Mouse (Mus musculus) cerebellum, adult 18-20 months (tissue): Measurements from ENCODE around the gene Ankrd31.
"Not testable (repeated sequence)": the region's sequence is repeated elsewhere in the genome, so short reads cannot be mapped to it uniquely, and the experiment has no call there.

Experiments used
- DNase-seq, 2 experiments: peaks; one replicate each; pipeline ENCODE4 v3.0.0; 2021

Ankrd31 gene

DNA sequence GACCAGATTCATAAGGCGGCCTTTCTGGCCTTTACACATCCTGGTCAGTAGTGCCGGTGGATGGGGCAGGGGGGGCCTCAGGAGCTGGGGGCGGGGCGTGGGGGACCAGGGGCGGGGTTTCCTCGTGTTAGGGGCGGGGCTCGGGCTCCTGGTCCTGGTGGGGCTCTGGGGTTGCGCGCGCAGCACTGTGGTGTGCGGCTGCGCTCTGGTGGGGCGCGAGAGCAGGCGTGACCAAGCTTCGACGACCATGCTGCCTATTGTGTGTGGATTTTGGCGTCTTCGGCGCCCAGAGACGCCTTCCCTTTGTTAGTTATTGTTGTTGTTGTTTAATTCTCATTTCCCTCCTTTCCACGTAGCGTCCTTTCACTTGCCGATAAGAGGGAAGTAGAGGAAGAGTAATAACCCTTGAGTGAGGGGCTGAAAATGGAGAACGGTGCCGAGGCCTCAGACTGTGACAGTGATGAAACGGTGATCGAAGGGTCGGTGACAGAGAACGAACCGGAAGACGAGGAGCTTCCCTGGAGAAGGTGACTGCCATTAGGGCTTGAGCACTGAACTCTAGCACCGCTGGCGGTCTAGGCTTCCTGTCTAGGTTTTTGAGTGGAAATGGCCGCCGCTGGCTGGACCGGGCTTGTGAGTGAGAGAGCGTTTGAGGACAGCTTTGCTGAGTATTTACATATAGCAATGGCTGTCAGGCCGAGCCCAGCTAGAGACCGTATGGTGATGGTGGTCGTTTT, at the start of gene Ankrd31:
TSS of gene Ankrd31 (plus strand) at position 164 of the 737 bp plus-strand sequence.
- DNase-seq = no peak

DNA sequence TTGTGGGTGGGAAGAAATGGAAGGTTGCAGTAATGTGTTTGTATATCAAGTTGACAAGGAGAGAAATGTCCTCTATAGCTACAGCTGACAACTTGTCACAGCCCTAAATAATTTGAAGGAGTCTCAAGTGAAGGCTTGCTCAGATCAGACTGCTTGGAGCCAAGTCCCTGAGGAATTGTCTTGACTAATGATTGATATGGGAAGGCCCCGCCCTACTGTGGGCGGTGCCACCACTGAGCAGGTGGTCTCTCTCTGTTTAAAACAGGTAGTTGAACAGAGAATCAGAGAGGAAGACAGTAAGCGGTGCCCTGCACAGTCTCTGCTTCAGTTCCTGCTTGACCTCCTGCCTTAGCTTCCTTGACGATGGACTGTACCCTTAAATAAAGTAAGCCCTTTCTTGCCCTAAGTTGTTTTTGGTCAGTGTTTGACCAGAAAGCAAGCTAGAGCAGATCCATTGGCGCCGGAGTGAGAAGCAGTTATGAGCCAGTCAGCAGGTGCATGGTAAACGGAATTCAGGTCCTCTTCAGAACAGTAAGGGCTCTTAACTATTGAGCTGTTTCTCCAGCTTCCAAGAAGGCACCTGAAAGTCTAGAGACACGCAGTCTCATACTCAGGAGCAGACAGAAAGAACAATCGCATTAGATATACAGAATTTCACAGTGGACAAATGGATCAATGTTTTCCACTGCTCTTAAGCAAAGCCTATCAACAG, 45.3 kb upstream of the Ankrd31 start:
- DNase-seq = no peak

DNA sequence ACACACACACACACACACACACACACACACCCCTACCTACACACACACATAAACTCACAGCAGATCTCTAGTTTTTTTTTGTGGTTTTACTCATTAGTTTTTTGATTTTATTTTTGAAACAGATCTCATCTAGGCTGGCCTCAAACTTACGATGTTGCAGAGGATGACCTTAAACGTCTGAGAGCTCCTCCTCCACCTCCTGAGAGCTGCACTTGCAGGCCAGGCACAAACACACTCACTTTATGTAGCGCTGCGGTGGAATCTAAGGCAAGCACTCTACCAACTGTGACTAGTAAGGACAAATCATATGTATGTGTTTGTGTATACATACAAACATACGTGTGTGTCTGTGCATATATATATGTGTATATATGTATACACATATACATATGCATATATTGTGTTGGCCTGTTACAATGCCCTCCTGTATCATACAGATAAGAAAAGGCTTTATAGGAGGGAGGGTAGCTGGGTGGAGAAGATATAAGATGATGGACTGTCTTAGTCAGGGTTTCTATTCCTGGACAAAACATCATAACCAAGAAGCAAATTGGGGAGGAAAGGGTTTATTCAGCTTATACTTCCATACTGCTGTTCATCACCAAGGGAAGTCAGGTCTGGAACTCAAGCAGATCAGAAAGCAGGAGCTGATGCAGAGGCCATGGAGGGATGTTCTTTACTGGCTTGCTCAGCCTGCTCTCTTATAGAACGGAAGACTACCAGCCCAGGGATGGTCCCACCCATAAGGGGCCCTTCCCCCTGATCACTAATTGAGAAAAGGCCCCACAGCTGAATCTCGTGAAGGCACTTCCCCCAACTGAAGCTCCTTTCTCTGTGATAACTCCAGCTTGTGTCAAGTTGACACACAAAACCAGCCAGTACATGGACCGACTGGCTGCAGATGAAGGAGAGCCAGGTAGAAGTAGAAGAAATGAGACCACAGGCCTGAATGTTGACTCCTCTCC, 38.5 kb upstream of the Ankrd31 start:
- no peak for DNase-seq

DNA sequence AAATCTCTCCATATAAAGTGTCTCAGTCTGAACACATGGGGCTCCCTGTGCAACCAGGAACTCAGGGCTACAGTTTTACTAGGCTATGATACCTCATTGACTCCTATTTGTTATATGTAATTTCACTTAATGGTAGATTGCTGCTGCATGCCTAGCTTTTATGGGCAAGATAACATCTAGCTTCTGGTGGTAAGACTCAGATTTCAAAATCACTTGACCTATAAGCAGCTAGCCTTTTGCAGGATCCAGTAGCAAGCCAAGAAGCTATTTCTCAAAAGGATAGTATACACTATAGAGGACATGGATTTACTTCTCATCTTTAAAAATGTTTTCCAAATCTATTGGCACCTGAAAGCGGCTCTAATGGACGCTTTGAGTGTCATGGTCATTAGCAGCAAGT, 31.8 kb upstream of the Ankrd31 start:
- DNase-seq = no peak

DNA sequence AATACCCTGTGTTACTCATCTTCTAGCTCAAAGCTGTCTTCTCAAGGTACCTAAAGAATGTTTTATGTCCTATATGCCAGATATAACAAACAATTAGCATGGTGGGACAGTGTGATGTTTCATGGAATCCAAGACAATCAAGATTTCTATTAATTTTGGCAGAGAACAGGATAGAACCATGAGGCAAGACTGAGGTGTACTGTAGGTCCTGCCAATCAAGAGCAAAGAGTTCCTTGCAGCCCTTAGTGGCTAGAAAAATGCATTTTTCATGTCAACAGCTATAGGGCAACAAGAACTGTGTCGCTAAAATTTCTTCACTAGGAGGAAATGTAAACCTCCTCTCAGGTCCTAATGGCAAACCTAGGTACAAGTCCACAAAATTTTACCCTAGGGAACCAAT, 30.3 kb upstream of the Ankrd31 start:
- no peak for DNase-seq

DNA sequence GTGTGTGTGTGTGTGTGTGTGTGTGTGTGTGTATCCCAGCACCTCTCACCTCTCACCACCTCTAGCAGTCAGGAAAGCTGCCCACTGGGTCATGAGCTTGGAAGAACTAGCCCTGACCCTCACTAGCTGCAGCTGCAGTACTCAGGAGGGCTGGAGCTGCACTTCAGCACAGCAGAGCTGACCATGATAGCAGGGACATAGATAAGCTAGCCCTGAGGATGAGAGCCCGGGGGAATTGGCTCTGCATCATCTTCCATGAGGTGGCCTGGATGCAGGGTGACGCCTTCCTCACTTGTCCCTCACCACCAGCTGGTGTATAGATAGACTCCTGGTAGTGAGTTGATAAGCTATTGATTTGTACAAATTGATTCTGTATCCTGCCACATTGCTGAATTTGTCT, 28.1 kb upstream of the Ankrd31 start:
- DNase-seq = no peak

DNA sequence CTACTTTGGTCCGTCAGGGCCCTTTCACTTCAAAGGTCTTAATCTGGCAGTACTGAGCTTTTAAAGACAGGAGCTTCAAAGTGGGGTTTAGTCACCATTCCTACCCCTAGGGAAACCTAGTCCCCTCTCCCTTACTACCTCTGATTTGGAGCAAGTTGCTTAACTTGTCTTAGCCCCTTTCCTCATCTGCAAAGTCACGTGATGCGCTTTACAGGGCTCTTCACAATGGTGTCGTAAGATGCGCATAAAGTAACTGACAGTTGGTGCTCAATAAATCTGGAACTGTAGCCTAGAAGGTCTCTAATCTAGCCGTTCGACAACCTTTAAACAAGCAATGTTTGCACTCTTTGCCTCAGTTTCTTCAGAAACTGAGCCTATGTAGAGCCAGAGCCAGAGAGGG, 19.8 kb upstream of the Ankrd31 start:
- DNase-seq = no peak

DNA sequence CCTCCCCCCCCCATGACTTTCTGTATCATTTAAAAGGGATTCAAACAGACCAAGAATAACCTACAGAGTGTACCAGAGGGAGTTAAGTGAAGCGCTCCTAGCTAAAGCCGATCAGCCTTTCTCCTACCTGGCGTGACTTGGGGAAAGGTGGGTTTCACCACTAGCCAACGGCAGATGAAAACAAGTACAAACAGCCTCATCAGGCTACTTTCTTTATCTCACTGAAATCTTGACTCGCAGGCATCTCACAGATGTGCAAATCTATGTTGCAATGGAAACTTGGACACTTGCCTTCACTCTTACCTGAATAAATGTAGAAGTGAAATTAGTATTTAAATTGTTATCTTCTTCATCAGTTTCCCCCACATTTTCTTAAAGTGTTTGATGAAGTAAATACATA, 18.9 kb upstream of the Ankrd31 start:
- DNase-seq = no peak

DNA sequence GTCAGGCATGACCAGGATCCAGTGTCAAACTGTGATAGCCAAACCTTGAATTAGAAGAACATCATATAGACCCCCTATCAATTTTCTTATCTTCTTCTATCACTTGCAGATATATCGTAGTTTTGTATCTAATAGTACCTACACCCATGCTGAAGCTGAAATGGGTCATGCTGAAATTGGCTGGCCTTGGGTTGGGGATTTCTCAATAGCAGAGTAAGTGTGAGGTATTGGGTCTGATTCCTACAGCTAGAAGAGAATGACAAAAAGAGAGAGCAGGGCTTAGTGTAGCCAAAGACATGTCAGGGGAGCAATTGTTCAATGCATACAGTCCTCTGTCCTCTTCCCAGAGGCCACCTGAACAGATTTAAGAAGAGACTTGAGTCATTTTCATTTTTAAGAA, 18.0 kb upstream of the Ankrd31 start:
- DNase-seq = no peak

DNA sequence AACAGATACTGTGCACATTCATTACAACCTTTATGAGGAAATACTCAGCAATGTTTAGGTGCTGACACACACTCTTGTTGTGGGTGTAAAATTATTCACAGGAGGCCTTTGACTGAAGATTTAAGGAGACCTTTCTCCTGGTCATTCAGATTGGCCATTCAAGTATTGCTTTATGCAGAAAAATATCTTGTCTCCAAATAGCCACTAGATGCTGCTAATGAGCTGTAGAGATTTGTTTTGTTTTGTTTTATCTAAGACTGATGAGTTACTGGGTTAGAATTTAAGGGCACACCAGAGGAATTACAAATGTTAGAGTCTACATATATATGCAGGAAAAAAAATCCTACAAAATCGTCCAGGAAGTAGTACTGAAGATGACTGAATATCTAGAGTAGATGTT, 12.9 kb upstream of the Ankrd31 start:
- DNase-seq = no peak

DNA sequence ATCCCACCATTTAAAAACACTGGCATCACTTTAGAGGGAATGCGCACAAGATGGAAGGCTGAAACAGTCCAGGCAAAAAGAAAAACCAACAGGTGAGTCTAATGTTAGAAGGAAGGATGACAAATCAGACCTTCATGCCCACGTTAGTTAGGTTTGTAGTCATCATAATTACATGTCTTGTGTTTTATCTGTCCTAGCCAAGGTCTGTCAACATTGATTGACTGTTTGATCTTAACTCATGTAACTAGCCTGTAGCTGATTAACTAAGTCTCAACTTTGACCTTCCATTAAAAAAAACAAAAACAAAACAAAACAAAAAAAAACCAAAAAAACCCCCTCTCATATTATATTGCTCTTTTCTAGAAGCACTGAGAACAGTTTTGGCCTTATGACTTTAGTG, 7.9 kb upstream of the Ankrd31 start:
- no peak for DNase-seq

DNA sequence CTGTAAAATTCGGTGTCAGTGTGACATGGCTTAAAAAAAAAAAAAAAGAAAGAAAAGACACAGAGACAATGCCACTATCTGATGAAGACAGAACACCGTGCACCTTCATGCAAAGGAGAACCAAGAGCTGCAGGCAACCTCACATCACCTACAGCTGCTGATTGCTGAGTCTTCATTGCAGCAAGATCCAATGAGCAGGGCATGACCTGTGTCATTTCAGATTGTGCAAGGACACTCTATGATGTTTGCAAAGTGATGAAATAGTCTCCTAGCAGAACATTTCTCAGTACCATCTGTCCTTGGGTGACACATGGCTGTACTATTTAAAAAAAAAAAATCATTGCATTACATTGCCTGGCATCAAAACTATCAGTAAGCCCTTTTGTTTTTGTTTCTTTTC, 5.2 kb upstream of the Ankrd31 start:
- no peak for DNase-seq

DNA sequence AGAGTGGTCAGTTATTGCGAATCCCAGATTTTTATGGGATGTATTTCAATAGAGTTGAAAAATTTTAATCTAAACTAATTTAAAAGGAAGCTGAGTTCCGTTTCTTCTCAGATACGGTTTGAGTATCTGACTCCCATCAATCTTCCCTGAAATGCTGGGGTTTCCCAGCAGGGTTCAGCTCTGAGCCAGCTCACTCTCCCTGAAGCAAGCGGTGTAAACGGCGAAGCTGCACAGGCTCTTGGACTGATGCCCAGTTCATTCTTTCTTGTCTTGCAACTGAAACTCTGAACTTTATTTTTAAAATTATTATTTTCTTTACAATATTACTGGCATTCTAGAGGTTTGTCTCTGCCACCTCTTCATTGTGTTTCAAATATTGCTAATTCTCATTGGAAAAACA, 2.0 kb upstream of the Ankrd31 start:
- no peak for DNase-seq

DNA sequence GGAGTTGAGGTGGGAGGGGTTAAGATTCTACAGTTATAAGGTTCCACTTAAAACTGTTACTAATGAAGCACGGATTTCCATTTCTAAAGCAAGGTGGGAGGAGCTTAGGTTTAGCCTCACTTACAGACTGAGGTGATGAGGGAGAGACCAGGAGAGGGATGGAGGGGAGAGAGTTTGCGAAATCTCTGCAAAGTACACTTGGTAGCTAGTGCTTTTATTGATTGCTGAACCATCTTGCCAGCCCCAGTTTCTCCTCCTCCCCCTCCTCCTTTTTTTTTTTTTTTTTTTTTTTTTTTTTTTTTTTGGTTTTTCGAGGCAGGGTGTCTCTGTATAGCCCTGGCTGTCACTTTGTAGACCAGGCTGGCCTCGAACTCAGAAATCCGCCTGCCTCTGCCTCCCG, 1.8 kb downstream of the Ankrd31 start:
- no peak for DNase-seq

DNA sequence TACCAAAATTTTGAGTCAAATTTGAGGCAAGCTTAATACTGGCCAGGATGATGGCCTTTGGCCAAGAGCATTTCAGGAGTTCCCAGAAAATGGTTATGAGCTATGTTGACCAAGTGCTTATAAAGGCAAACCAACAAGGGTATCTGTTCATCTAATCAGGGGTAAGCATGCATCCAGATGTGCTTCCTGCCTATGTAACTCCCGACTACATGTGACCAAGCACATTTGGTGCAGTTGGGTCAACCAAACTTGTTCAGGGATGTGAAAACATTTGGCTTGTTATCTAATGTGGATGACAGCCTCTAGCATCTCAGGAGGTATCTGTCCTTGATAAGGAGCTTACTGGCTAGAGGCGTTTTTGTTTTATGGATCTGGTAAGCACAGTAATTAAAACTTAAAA, 12.8 kb downstream of the Ankrd31 start:
- DNase-seq = no peak

DNA sequence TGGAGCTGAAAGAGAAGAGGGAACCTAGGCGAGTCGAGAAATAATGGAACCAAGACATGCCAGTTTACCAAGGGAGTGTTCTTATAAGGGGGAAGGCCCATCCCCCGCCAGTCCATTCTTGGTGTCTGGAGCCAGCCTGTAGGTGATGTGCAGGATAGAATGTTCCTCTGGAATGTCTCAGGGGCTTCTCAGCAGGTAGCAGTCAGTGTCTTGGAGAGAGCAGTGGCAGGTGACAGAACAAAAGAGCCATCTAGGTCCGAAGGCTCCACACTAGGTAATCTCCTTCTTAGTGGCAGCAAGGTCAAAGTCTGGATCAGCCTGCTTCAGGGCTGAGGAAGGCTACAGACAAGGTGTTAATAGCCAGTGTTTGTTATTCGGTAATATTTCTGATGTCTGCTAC, 38.0 kb downstream of the Ankrd31 start:
- DNase-seq = not testable (repeated sequence)

DNA sequence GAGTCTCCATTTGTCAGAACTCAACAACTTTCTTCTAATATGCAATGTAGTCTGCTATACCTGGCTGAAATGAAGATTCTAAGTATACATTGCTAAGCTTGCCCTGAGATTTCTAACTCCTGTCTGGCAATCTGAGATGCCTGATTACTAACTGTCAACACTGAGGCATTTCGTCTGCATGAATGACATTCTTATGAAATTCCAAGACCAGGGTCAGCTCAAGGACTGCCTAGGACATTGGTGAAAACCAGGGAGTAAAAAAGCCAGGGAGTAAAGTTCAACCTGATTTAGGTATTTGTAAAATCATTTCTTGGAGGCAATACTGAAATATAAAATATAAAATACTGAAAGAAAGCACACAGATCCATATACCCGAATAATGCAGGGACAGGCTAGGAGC, 45.4 kb downstream of the Ankrd31 start:
- no peak for DNase-seq

DNA sequence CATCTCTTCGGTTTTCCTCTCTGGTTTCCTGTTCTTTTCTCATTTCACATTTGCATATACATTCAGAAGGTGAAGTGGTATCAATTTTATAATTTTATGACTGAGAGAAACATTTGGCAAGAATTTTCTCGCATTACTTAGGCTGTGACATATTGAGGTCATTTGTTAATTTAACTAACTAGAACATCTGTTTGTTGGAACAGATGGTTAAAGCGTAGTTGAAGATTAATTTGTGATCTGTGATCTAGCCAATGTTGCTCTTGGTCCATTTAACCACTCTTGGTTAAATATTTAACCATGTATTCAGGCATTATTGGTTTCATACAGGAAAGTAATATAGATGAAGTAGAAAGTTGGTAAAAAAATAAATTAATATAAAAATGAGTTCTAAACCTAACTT, 47.2 kb downstream of the Ankrd31 start:
- DNase-seq = no peak

DNA sequence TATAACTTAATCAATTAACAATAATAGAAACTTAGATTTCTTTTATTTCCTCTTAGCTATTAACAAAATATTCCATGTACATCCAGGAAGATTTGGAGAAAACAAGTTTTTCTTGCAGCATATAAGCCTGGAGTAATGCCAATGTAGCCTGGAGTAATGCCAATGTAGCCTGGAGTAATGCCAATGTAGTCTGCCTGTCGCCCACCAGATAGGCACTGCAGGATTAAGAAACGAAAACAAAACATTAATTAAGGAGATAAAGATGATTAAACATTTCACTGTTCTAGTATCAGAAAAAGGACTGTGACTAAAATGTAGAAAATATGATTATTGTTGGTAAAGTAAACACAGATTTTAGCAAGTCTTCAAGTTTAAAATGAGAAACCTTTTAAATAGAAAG, 49.4 kb downstream of the Ankrd31 start:
- no peak for DNase-seq

DNA sequence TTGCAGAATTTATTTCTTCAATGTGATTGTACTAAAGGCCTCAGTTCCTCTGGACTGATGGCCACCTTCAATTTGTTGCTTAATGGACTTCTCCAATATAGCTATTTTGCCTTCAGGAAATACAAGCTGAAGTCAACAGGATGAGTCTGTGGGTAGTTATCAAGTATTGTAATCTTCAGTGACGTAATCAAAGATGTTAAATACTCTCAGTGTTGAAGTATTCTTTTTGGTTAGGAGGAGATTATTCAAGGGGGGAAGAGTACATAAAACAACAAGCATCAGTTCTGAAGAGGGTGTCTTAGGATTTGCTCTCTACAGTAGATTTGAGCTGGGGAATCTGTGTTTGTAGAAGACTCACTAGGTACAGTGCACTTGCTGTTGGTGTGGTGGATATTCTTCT, 101.7 kb downstream of the Ankrd31 start:
- no peak for DNase-seq

DNA sequence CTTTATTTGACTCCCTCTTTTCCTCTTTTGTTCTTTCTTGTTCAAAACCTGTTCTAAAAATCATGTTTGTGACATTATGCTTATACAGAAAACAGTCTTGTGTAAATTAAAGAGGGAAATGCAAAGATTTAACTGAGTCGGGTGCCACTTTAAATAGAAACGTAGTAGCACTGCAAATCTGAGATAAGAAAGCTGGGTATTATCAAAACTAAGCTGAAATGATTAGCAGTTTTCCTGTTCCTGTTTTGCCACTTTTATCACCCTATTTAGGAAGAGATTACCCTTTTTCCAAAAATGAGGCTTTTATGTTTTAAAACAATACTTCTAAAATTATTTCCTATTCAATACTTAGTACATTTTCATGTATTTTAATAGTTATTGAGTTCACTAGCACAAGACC, 104.1 kb downstream of the Ankrd31 start:
- DNase-seq = no peak

DNA sequence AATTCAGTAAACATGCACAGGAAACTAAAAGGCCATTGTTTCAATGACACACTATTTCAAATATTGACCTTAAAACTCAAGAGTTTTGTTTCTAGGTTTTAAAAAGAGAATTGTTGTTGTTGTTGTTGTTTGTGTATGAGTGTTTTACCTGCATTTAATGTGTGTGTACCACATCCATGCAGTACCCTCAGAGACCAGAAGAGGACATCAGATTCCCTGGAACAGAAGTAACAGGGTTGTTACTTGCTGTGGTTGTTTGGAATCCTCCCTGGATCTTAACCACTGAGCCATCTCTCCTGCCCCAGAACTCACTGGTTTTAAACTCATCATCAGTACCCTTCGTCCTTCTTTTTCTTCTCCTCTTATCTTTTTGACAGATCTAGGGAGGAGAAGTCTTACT, 105.2 kb downstream of the Ankrd31 start:
- DNase-seq = no peak

DNA sequence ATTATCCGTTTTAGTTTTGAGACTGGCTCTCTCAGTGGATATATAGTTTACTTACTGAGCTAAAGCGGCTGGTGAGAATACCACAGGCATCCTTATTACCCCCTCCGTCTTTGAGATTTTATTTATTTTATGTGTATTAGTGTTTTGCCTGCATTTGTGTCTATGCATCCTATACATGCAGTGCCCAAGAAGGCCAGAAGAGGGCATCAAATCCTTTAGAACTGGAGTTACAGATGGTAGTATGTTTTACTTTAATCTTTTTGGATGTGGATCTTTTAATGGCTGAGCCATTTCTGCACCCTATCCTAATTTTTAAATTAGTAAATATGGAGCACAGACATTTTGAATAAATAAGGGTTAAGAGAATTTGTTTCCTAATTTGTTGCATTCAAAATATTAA, 107.1 kb downstream of the Ankrd31 start:
- DNase-seq = peak; percentile 61 to 63

DNA sequence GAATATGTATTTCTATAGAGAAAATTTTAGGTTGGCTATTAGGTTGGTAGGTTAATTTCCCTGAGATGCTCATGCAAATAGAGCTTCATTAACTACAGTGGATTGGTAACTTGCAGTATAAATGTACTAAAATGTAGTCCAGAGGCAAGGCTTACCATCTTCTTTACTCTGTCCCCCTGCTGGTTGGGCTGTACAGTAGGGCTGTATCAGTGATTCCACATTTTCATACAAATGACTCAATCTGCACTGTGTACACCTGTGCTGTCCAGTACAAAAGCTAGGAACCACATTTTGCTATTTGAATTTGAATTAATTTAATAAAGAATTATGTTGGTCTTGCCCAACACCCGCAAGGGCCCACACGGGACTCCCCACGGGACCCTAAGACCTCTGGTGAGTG, 111.1 kb downstream of the Ankrd31 start:
- DNase-seq = no peak
